In the genomic region with DNA sequence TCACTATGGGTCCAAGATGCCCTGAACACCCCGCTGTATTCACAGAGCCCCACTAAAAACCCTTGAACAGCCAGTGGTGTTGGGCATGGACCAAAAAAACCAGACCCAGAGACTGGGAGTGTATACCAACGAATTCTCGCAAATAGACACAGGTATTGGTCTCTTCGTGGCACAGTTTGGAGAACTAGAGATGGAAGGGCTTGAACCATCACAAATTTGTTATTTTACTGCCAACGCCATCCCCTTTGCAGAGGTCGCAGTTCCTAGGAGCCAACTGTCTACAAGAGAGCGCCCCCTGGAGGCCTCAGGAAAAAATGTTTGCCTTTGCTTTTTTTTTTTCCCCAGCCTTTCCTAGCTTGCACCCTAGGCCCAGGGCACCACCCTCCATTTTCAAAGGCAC, we compare ENCODE assay signal across 8 mouse cellular contexts.
DNase-seq lines count a peak whose midpoint lies in the region; ATAC-seq and TF ChIP-seq lines count a peak whose summit lies in the region.

No protein-coding gene starts in this region.

- no peaks in the 10 kb centered on the region for H3K36me3 ChIP-seq in hindbrain, embryonic 12.5 days
- H3K36me3 ChIP-seq in stomach, postnatal 0 days (ENCODE audit: control insufficient read depth, insufficient read depth, low read length), result no peaks in the 10 kb centered on the region

- H3K27ac ChIP-seq in left cerebral cortex, adult 2 months, result no peak overlapping the region
- H3K27ac ChIP-seq in hindbrain, embryonic 12.5 days, result peak overlapping the region; percentile 92
- peak overlapping the region; percentile 83 for H3K27ac ChIP-seq in stomach, postnatal 0 days (replicated peaks)

- POLR2A ChIA-PET in Patski (lab: Charles Lee), result interaction anchor here (0.6 kb wide), 1 partner anchor 291 kb away, joined by 3 read pairs; no protein-coding TSS in a partner anchor

- H3K4me2 ChIP-seq in hindbrain, embryonic 12.5 days (replicated peaks), result no peak overlapping the region
- H3K4me2 ChIP-seq in stomach, postnatal 0 days (replicated peaks; ENCODE audit: low read depth), result no peak overlapping the region

- intact Hi-C loops in left cerebral cortex, adult 2 months (cut with DNase I), result loop anchor here (2.0 to 5.0 kb wide), 5 partner anchors 41 to 532 kb away; partner anchors contain the start of gene Atp5e

- peaks cover 17% of the 10 kb centered on the region for H3K4me1 ChIP-seq in hindbrain, embryonic 12.5 days
- H3K4me1 ChIP-seq in stomach, postnatal 0 days (replicated peaks; ENCODE audit: control insufficient read depth, insufficient read depth), result peaks cover 5% of the 10 kb centered on the region; the same call in 1 of the 2 replicates

- no peak overlapping the region for H3K4me3 ChIP-seq in left cerebral cortex, adult 2 months
- H3K4me3 ChIP-seq in hindbrain, embryonic 12.5 days, result no peak overlapping the region
- H3K4me3 ChIP-seq in stomach, postnatal 0 days (ENCODE audit: low read depth, low read length), result no peak overlapping the region

- TF ChIP-seq EP300 in stomach, postnatal 0 days (optimal IDR thresholded peaks at IDR 0.05), result no peak

- no peaks in the 10 kb centered on the region for H3K27me3 ChIP-seq in Patski
- H3K27me3 ChIP-seq in hindbrain, embryonic 12.5 days, result no peaks in the 10 kb centered on the region
- no peaks in the 10 kb centered on the region for H3K27me3 ChIP-seq in stomach, postnatal 0 days (ENCODE audit: control insufficient read depth, insufficient read depth, low read length)

- TF ChIP-seq CTCF in left cerebral cortex, adult 2 months (IDR thresholded peaks at IDR 0.05), result peak; percentile 77
- TF ChIP-seq CTCF in Patski (IDR thresholded peaks at IDR 0.05), result peak; percentile 74
- peak; percentile 76 for TF ChIP-seq CTCF in stomach, postnatal 0 days (IDR thresholded peaks at IDR 0.05; ENCODE audit: low read depth)

- ATAC-seq in Patski, result no peak
- no peak for ATAC-seq in hindbrain, embryonic 12.5 days (ENCODE audit: low FRiP score)
- ATAC-seq in stomach, postnatal 0 days (ENCODE audit: low FRiP score, low TSS enrichment), result no peak
- no peak for ATAC-seq in frontal cortex, adult (ENCODE audit: low TSS enrichment)

- no peak for DNase-seq in left cerebral cortex, adult 2 months (ENCODE audit: extremely low spot score in 1 of 2, low spot score in 2 of 2)
- DNase-seq in left cerebral cortex, adult 9 months (ENCODE audit: low spot score in 2 of 2), result no peak
- no peak for DNase-seq in Patski (ENCODE audit: low read depth, low spot score)
- DNase-seq in embryo, embryonic 11 days, result peak; percentile 80
- DNase-seq in lung, postnatal 14 days, result peak; percentile 44
- DNase-seq in stomach, postnatal 0 days (ENCODE audit: low spot score), result peak; percentile 20

- WGBS in hindbrain, embryonic 12.5 days, result 26% methylated on average over 7 of the region's 7 CpGs
- 46% methylated on average over 7 of the region's 7 CpGs for WGBS in stomach, postnatal 0 days

- no peak overlapping the region for H3K9ac ChIP-seq in hindbrain, embryonic 12.5 days
- H3K9ac ChIP-seq in stomach, postnatal 0 days (ENCODE audit: low read length), result no peak overlapping the region

- no peaks in the 10 kb centered on the region for H3K9me3 ChIP-seq in hindbrain, embryonic 12.5 days (replicated peaks)
- no peaks in the 10 kb centered on the region for H3K9me3 ChIP-seq in stomach, postnatal 0 days (ENCODE audit: control insufficient read depth, low read length)

- CTCF ChIA-PET in Patski (lab: Charles Lee), result interaction anchor here (0.9 to 3.0 kb wide), 4 partner anchors 186 to 550 kb away, joined by 3 to 16 read pairs (median 8); no protein-coding TSS in a partner anchor

- in situ Hi-C loops in Patski (cut with MboI; ENCODE audit: low pct_unique_long_range_greater_than_20kb), result loop anchor here (5.0 kb wide), 1 partner anchor 547 kb away; no protein-coding TSS in a partner anchor

Comparison
In these comparisons a context has a peak if more than half of its experiments do, and no peak if none do; other contexts are left out.
1. DNase-seq: peak in embryo, embryonic 11 days (single experiment), lung, postnatal 14 days (single experiment) and stomach, postnatal 0 days (single experiment); none in left cerebral cortex, adult 2 months (0 of 2), left cerebral cortex, adult 9 months (0 of 2) and Patski (single experiment).
2. Peak in every context shown above with its lines, with median percentiles within 50 percentile points of each other: CTCF ChIP-seq.